In genomic region chr2:28792931-28793610, GRCm38 (mm10) we compare ENCODE assay signal across 9 mouse cellular contexts. TPM values are rescaled to one million over a fixed set of nuclear protein-coding genes. Genes with fewer than 3 reads are reported as not detected.
DNase-seq lines count a peak whose midpoint lies in the region; ATAC-seq lines count a peak whose summit lies in the region.
"Had no signal": no experiment of that assay in that cellular context is flagged by ENCODE, and none has a peak within 500 bp of the region (broad histone marks: within the 10 kb centered on the region; RNA-seq: fewer than 3 reads in every experiment).

No protein-coding gene starts in this region.

- no peaks in the 10 kb centered on the region for H3K9me3 ChIP-seq in embryonic facial prominence, embryonic 10.5 days
- H3K9me3 ChIP-seq in midbrain, embryonic 14.5 days (ENCODE audit: control insufficient read depth, low read length): no peaks in the 10 kb centered on the region

- WGBS in embryonic facial prominence, embryonic 10.5 days: 23% methylated on average over 6 of the region's 6 CpGs
- WGBS in midbrain, embryonic 14.5 days: 22% methylated on average over 5 of the region's 6 CpGs

- intact Hi-C loops in heart, postnatal 10 days (cut with DNase I): no loop called here
- intact Hi-C loops in left cerebral cortex, postnatal 14 days (cut with DNase I): no loop called here

- H3K4me1 ChIP-seq in embryonic facial prominence, embryonic 10.5 days: peaks cover 30% of the 10 kb centered on the region
- H3K4me1 ChIP-seq in midbrain, embryonic 14.5 days (ENCODE audit: control insufficient read depth, insufficient read depth, low read length): peaks cover 23% of the 10 kb centered on the region

- no peak overlapping the region for H3K9ac ChIP-seq in midbrain, embryonic 14.5 days (replicated peaks; ENCODE audit: low read length)

- peak; percentile 41 for DNase-seq in right cerebral cortex, adult 18-20 months
- DNase-seq in right cerebral cortex, postnatal 36 days (ENCODE audit: low spot score in 2 of 2): no peak
- peak; percentile 83 for DNase-seq in embryonic facial prominence, embryonic 10.5 days (ENCODE audit: low spot score)
- peak; percentile 24 to 31 for DNase-seq in heart, postnatal 10 days
- peak; percentile 32 to 36 for DNase-seq in left cerebral cortex, postnatal 14 days (ENCODE audit: low spot score in 2 of 2)
- peak; percentile 92 for DNase-seq in midbrain, embryonic 14.5 days
- DNase-seq in thymus, adult 18-20 months: no peak
- no peak for DNase-seq in T-cell, adult 2 months (ENCODE audit: low spot score)

- H3K27ac ChIP-seq in embryonic facial prominence, embryonic 10.5 days (replicated peaks): peak overlapping the region; percentile 77
- peak overlapping the region; percentile 60 for H3K27ac ChIP-seq in midbrain, embryonic 14.5 days (replicated peaks; ENCODE audit: low read depth, low read length)
- H3K27ac ChIP-seq: macrophage had no signal

- H3K27me3 ChIP-seq in embryonic facial prominence, embryonic 10.5 days (replicated peaks; ENCODE audit: low read depth, poor library complexity, severe bottlenecking): peaks cover 6% of the 10 kb centered on the region; the same call in 1 of the 2 replicates
- no peaks in the 10 kb centered on the region for H3K27me3 ChIP-seq in midbrain, embryonic 14.5 days (ENCODE audit: control insufficient read depth, insufficient read depth, low read length)

- ATAC-seq in midbrain, embryonic 14.5 days (ENCODE audit: low FRiP score, low TSS enrichment): peak; percentile 68; the same call in 1 of the 2 replicates

- peak overlapping the region; percentile 39 for H3K4me3 ChIP-seq in embryonic facial prominence, embryonic 10.5 days
- H3K4me3 ChIP-seq in midbrain, embryonic 14.5 days (replicated peaks; ENCODE audit: low read depth, low read length): no peak overlapping the region

- no peaks in the 10 kb centered on the region for H3K36me3 ChIP-seq in embryonic facial prominence, embryonic 10.5 days (replicated peaks)
- no peaks in the 10 kb centered on the region for H3K36me3 ChIP-seq in midbrain, embryonic 14.5 days (ENCODE audit: control insufficient read depth, insufficient read depth, low read length)

- H3K4me2 ChIP-seq in midbrain, embryonic 14.5 days (ENCODE audit: low read length): peak overlapping the region; percentile 38

RNA-seq across cellular contexts. Expression of gene Gtf3c4, which starts 47.1 kb away (rescaled TPM):
- 23.8 and 24.1 TPM in 2 replicates for polyA plus RNA-seq in embryonic facial prominence, embryonic 10.5 days (2016; fragmentation: Nextera tagmentation; extraction: Ambion mirVana)
- 10 to 100 TPM; 21.9 to 27.2 TPM for total RNA-seq in heart, postnatal 10 days (2021)
- 10 to 100 TPM; 38.5 to 39.9 TPM for total RNA-seq in left cerebral cortex, postnatal 14 days (2021)
- 32.0 and 38.5 TPM in 2 replicates for polyA plus RNA-seq in midbrain, embryonic 14.5 days (2014; fragmentation: Nextera tagmentation; extraction: Ambion mirVana)

RNA-seq across cellular contexts. Expression of gene Ddx31, which starts 47.1 kb away (rescaled TPM):
- 21.8 and 23.6 TPM in 2 replicates for polyA plus RNA-seq in embryonic facial prominence, embryonic 10.5 days (2016; fragmentation: Nextera tagmentation; extraction: Ambion mirVana)
- total RNA-seq in heart, postnatal 10 days (2021): 1 to 10 TPM; 3.9 to 5.0 TPM
- 1 to 10 TPM; 6.7 to 7.8 TPM for total RNA-seq in left cerebral cortex, postnatal 14 days (2021)
- polyA plus RNA-seq in midbrain, embryonic 14.5 days (2014; fragmentation: Nextera tagmentation; extraction: Ambion mirVana): 11.8 and 14.4 TPM in 2 replicates

Comparison
In these comparisons a context has a peak if more than half of its experiments do, and no peak if none do; other contexts are left out.
1. DNase-seq: peak in right cerebral cortex, adult 18-20 months (single experiment), embryonic facial prominence, embryonic 10.5 days (single experiment), heart, postnatal 10 days (2 of 2), left cerebral cortex, postnatal 14 days (2 of 2) and midbrain, embryonic 14.5 days (single experiment); none in right cerebral cortex, postnatal 36 days (0 of 2), thymus, adult 18-20 months (0 of 2) and T-cell, adult 2 months (single experiment).